Mouse (Mus musculus): ENCODE measurements around the gene Serp1.
A peak's percentile ranks its signal among the peaks of the same experiment; 100 is the strongest.

DNA sequence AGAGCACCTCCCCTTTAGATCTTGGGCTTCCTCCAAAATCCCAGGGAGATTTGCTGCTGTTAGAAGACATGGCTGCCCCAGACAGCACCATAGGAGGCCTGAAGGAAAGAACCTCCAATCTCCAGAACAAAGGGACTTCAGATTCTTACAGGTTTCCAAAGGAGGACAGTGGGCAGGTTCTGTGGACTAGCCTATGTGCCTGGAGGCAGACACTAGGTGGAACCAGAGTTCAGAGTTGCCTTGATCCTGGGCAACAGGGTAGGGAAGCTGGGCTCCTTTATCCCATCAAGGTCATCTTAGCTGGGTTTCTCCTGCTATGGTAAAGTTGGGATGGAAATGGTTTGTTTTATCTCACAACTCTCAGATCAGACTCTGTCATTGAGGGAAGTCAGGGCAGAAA is 14.1 kb downstream of the Serp1 start:
- TF ChIP-seq EP300 (optimal IDR thresholded peaks at IDR 0.05), result no peak
- peak; percentile 62 for TF ChIP-seq CTCF (IDR thresholded peaks at IDR 0.05; ENCODE audit: low read depth)
